Mouse (Mus musculus): ENCODE measurements at regions not wholly inside any gene's neighbourhood (a gene's known extent, or its start where the extent isn't known, plus 50 kb on each side); places are given as distances from the start of the nearest gene placed in this dataset.
A peak's percentile ranks its signal among the peaks of the same experiment; 100 is the strongest.

- no peak for DNase-seq (ENCODE audit: low read depth, low spot score)
- 72% methylated on average over 9 of the region's 9 CpGs for WGBS
Observed at GRCm38 (mm10) chr9:43387397-43387796, 76.7 kb downstream of the Trim29 start.

GRCm38 (mm10) chr9:43389491-43390083, 78.9 kb downstream of the Trim29 start:
- WGBS = 32% methylated on average over 9 of the region's 9 CpGs
- DNase-seq (ENCODE audit: low read depth, low spot score) = no peak

GRCm38 (mm10) chr9:43392467-43393064, 81.9 kb downstream of the Trim29 start:
- WGBS = 41% methylated on average over 6 of the region's 6 CpGs
- peak; percentile 16 for DNase-seq (ENCODE audit: low read depth, low spot score)

- 65% methylated on average over 5 of the region's 5 CpGs for WGBS
- DNase-seq (ENCODE audit: low read depth, low spot score) = no peak
Observed at GRCm38 (mm10) chr9:43394204-43394603, 83.6 kb downstream of the Trim29 start.

GRCm38 (mm10) chr9:43395209-43395608, 84.6 kb downstream of the Trim29 start:
- no peak for DNase-seq (ENCODE audit: low read depth, low spot score)
- 53% methylated on average over 5 of the region's 5 CpGs for WGBS

GRCm38 (mm10) chr9:43396566-43396965, 85.9 kb downstream of the Trim29 start:
- DNase-seq (ENCODE audit: low read depth, low spot score) = no peak

GRCm38 (mm10) chr9:43408493-43408892, 97.8 kb downstream of the Trim29 start:
- DNase-seq (ENCODE audit: low read depth, low spot score) = no peak
- 76% methylated on average over 6 of the region's 6 CpGs for WGBS

GRCm38 (mm10) chr9:43412473-43412872, 101.8 kb downstream of the Trim29 start:
- DNase-seq (ENCODE audit: low read depth, low spot score) = no peak
- 74% methylated on average over 3 of the region's 3 CpGs for WGBS

GRCm38 (mm10) chr9:43419993-43420715, 109.5 kb downstream of the Trim29 start:
- 28% methylated on average over 17 of the region's 17 CpGs for WGBS

GRCm38 (mm10) chr9:43427007-43427406, 116.4 kb downstream of the Trim29 start:
- 30% methylated on average over 7 of the region's 7 CpGs for WGBS
- no peak for DNase-seq (ENCODE audit: low read depth, low spot score)

More at GRCm38 (mm10) chr9:43419993-43420715, 109.5 kb downstream of the Trim29 start:
- no peak for DNase-seq (ENCODE audit: low read depth, low spot score)

GRCm38 (mm10) chr9:43433953-43434352, 123.3 kb downstream of the Trim29 start:
- 64% methylated on average over 3 of the region's 3 CpGs for WGBS
- no peak for DNase-seq (ENCODE audit: low read depth, low spot score)

GRCm38 (mm10) chr9:43438476-43438875, 127.8 kb downstream of the Trim29 start:
- DNase-seq (ENCODE audit: low read depth, low spot score) = no peak
- WGBS = 64% methylated on average over 11 of the region's 11 CpGs

GRCm38 (mm10) chr9:43440959-43441510, 130.4 kb downstream of the Trim29 start:
- DNase-seq (ENCODE audit: low read depth, low spot score) = no peak
- WGBS = 46% methylated on average over 5 of the region's 5 CpGs

GRCm38 (mm10) chr9:43445491-43445890, 134.8 kb downstream of the Trim29 start:
- no peak for DNase-seq (ENCODE audit: low read depth, low spot score)
- 89% methylated on average over 1 of the region's 1 CpGs for WGBS

- DNase-seq (ENCODE audit: low read depth, low spot score) = no peak
- whole genome bisulfite sequencing = 33% methylated on average over 7 of the region's 7 CpGs
Observed at GRCm38 (mm10) chr9:43447372-43447771, 136.7 kb downstream of the Trim29 start.

- 78% methylated on average over 5 of the region's 5 CpGs for WGBS
Observed at GRCm38 (mm10) chr9:43448981-43449380, 138.3 kb downstream of the Trim29 start.

GRCm38 (mm10) chr9:43453953-43454582, 143.4 kb downstream of the Trim29 start:
- no peak for DNase-seq (ENCODE audit: low read depth, low spot score)
- WGBS = 6% methylated on average over 14 of the region's 14 CpGs

More at GRCm38 (mm10) chr9:43448981-43449380, 138.3 kb downstream of the Trim29 start:
- DNase-seq (ENCODE audit: low read depth, low spot score) = no peak

GRCm38 (mm10) chr9:43457736-43458135, 147.1 kb downstream of the Trim29 start:
- WGBS = 94% methylated on average over 2 of the region's 2 CpGs

GRCm38 (mm10) chr9:43461131-43461530, 150.5 kb downstream of the Trim29 start:
- 11% methylated on average over 2 of the region's 2 CpGs for WGBS
- peak; percentile 8 for DNase-seq (ENCODE audit: low read depth, low spot score)

More at GRCm38 (mm10) chr9:43457736-43458135, 147.1 kb downstream of the Trim29 start:
- DNase-seq (ENCODE audit: low read depth, low spot score) = no peak

- no peak for DNase-seq (ENCODE audit: low read depth, low spot score)
- WGBS = 94% methylated on average over 13 of the region's 13 CpGs
Observed at GRCm38 (mm10) chr9:43463445-43464090, 152.9 kb downstream of the Trim29 start.
